Mouse (Mus musculus) midbrain, embryonic 14.5 days (tissue): ENCODE results near the gene Kidins220. TPM values are rescaled to one million over a fixed set of nuclear protein-coding genes. Genes with fewer than 3 reads are reported as not detected.

Experiments
- ATAC-seq: fragments of 200-750 bp; cut with Nextera tagmentation; 2 replicates; pipeline ENCODE4 v1.8.0; 2017; ENCODE audit warnings: moderate number of reproducible peaks, moderate library complexity; ENCODE audit not compliant: low FRiP score, low TSS enrichment
- DNase-seq: peaks from one replicate; pipeline ENCODE4 v3.0.0-alpha.2; 2015
- H3K27ac ChIP-seq: fragments of 300-500 bp; sonication (generic); replicated peaks from 2 replicates; pipeline ENCODE4 v1.5.1; 2014; ENCODE audit warnings: mild to moderate bottlenecking, low read depth, low read length, moderate library complexity
- H3K27me3 ChIP-seq: fragments of 300-500 bp; sonication (generic); 2 replicates; pipeline ENCODE4 v1.6.1; 2014; ENCODE audit warnings: low read length, control low read depth, mixed read lengths; ENCODE audit not compliant: control insufficient read depth, insufficient read depth
- H3K36me3 ChIP-seq: fragments of 300-500 bp; sonication (generic); 2 replicates; pipeline ENCODE4 v1.6.1; 2014; ENCODE audit warnings: low read length, control low read depth; ENCODE audit not compliant: control insufficient read depth, insufficient read depth
- H3K4me1 ChIP-seq: fragments of 300-500 bp; sonication (generic); 2 replicates; pipeline ENCODE4 v1.6.1; 2014; ENCODE audit warnings: mild to moderate bottlenecking, antibody characterized with exemption, low read length, control low read depth; ENCODE audit not compliant: control insufficient read depth, insufficient read depth
- H3K4me2 ChIP-seq: fragments of 300-500 bp; sonication (generic); 2 replicates; pipeline ENCODE4 v1.6.1; 2014; ENCODE audit warnings: mild to moderate bottlenecking, low read length, moderate library complexity
- H3K4me3 ChIP-seq: fragments of 300-500 bp; sonication (generic); replicated peaks from 2 replicates; pipeline ENCODE4 v1.5.1; 2014; ENCODE audit warnings: low read depth, low read length
- H3K9ac ChIP-seq: fragments of 300-500 bp; sonication (generic); replicated peaks from 2 replicates; pipeline ENCODE4 v1.6.1; 2014; ENCODE audit warnings: mild to moderate bottlenecking, low read length, moderate library complexity
- H3K9me3 ChIP-seq: fragments of 300-500 bp; sonication (generic); 2 replicates; pipeline ENCODE4 v1.6.1; 2016; ENCODE audit warnings: low read length, control low read depth, mixed read lengths; ENCODE audit not compliant: control insufficient read depth
- WGBS: fragments of 180-500 bp; shearing (Covaris S2); extraction: QIAGEN DNeasy Blood & Tissue Kit; methylation state at CpG from one replicate; pipeline ENCODE4 v1.1.7; 2014; 5-methylcytosine and 5-hydroxymethylcytosine counted together
- polyA plus RNA-seq: library from polyadenylated mRNA; unstranded; fragments of >200 nt; fragmentation: Nextera tagmentation; extraction: Ambion mirVana; gene quantifications from 2 replicates; pipeline ENCODE4 v1.2.1, GENCODE M21; 2014

The Kidins220 gene
- polyA plus RNA-seq, 1 experiment from 2014 or later: 188 TPM

DNA sequence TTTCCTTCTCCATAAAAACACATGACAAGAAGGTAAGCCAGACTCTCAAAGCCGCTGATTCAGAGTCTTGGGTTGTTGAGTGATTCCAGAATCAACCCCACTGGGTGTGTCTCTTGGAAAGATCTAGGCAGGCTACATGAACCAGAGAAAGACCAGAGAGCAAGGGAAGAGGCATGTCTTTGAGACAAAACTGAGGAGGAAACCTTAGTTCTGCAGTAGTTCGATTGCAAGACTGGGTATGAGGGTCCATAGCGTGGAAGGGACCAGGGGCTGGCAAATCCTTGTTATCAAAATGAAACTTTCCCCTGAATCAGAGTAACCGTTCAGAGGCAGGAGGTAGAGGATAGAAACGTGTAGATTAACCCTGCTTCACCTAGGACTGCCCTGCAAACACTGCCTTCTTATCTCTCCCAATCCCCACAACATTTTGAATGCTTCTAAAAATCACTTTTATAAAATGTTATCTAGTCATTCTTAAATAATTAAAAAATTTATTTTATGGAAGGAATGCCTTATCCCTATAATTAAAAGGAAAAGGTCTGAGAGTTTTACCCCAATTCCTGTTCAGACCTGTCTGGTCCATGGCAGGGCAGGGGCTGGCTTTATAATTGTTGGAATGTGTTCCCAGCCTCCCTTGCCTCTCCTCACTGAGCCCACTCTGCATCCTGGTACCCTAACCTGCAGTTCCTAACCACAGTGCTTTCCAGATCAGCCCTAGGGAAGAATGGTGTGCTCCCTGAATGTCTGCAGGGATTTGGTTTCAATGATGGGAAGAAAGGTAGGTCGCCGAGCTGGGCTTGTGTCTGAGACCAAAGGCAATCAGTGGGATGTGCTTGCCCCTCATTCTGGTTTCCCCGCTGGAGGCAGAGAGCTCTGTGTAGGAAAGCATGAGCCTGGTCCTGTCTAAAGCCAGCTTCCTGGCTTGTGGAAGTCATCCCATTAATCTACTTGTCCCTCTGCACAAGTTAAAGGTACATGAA lies 2.1 kb upstream of the Kidins220 start:
- Histone ChIP-seq H3K9me3 (no peaks in the 10 kb centered on the region; the same call in 1 of the 2 replicates), H3K27me3 (no peaks in the 10 kb centered on the region), H3K9ac (no peak overlapping the region), H3K4me2 (no peak overlapping the region), H3K36me3 (no peaks in the 10 kb centered on the region), H3K4me1 (peaks cover 12% of the 10 kb centered on the region), H3K4me3 (no peak overlapping the region), H3K27ac (no peak overlapping the region)
- WGBS: 77% methylated on average over 8 of the region's 8 CpGs
- no peak for ATAC-seq
- DNase-seq: no peak

DNA sequence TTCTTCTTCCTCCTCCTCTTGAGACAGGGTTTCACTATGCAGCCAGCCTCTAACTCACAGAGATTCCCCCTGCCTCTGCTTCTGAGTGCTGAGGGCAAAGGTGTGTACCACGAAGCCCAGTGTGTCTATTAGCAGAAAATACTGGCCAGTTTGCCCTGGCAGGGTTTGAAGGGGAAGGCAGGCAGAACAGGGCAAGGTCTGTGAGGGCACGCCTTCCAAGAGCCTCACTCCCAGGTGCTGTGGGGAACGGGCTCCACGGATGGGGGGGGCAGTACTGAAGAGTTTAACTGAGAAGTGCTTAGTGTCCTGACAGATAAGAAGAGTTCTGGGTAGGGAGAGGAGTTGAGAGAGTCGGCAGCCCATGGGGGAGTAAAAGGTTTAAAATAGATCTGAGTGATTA lies 1.1 kb upstream of the Kidins220 start:
- no peak overlapping the region for H3K4me3 ChIP-seq
- no peak overlapping the region for H3K9ac ChIP-seq
- H3K27me3 ChIP-seq: no peaks in the 10 kb centered on the region
- DNase-seq (no peak), ATAC-seq (no peak)
- H3K4me2 ChIP-seq: no peak overlapping the region
- WGBS: 77% methylated on average over 5 of the region's 5 CpGs
- peaks cover 12% of the 10 kb centered on the region for H3K4me1 ChIP-seq
- H3K27ac ChIP-seq: no peak overlapping the region
- no peaks in the 10 kb centered on the region for H3K36me3 ChIP-seq
- no peaks in the 10 kb centered on the region; the same call in 1 of the 2 replicates for H3K9me3 ChIP-seq

DNA sequence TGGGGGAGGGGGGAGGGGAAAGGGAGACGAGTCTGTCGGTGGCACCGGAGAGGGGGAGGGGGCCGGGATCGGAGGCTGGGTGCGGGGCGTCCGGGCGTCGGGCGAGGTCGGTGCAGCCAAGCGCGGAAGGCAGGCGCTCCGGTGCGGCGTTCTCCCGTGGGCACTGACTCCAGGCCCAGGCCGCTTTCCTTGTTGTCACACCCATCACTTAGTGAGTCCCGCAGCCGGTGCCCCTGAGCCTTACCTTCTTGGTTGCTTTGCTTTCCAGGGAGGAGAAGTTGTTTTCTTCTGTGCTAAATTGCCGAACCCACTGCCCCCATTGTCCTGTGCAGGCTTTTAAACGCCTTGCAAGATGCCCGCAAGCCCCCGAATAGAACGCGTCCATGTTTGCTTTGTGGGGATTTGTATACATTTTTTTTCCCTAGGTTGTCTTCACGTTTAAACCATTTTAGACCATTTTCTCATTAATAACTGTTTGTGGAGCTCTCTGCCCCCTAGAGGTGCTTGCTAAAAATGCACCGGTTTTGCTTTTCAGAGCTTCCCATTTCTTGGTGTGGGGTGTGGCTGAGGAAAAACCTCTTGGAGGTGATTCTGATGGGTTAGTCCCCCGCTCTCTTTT lies 499 bp downstream of the Kidins220 start:
- no peaks in the 10 kb centered on the region for H3K9me3 ChIP-seq
- DNase-seq (peak; percentile 93), ATAC-seq (peak; percentile 80)
- H3K4me3 ChIP-seq: peak overlapping the region; percentile 77
- peaks cover 12% of the 10 kb centered on the region for H3K4me1 ChIP-seq
- H3K27me3 ChIP-seq: no peaks in the 10 kb centered on the region
- WGBS: under 1% methylated on average over 29 of the region's 31 CpGs
- H3K27ac ChIP-seq: peak overlapping the region; percentile 94
- H3K9ac ChIP-seq: peak overlapping the region; percentile 83
- H3K36me3 ChIP-seq: no peaks in the 10 kb centered on the region
- H3K4me2 ChIP-seq: peak overlapping the region; percentile 57

DNA sequence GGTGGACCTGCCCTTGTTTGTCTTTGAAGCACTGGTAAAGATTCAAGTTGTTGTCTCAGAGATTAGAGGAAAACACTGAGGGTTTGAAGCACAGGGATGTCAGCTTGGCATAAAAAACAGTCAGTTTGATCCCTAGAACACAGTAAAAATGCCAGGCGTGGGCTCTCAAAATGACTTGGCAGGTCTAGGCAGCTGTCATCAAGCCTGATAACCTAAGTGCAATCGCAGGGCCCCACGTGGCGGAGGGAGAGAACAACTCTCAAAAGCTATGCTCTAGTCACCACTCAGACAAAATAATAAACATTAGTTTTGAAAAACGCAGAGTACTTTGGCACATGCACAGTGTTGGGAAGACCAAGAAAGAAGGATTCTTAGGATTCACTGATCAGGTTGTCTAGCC lies 10.5 kb downstream of the Kidins220 start:
- Histone ChIP-seq H3K4me3 (no peak overlapping the region), H3K9me3 (no peaks in the 10 kb centered on the region), H3K4me1 (no peaks in the 10 kb centered on the region), H3K27ac (no peak overlapping the region), H3K4me2 (no peak overlapping the region), H3K9ac (no peak overlapping the region), H3K36me3 (peaks cover 69% of the 10 kb centered on the region), H3K27me3 (no peaks in the 10 kb centered on the region)
- DNase-seq (no peak), ATAC-seq (no peak)
- WGBS: 88% methylated on average over 5 of the region's 5 CpGs

DNA sequence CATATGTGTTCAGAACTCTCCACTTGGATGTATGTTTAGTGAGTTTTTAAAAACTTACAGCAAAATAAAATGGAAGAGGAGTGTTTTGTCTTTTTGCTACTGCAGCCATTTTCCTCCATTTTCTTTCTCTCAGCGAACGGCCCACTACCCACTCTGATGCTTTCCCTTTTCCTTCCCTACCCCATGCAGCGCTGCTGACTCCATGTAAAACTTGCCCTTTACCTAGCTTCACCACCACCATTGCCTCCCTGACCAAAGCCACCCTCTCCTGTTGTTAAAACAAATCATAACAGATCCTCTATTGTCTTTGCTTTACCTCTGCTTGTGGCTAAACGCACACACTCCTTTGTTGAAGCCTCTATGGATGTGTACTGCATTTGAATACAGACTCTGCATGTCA lies 20.6 kb downstream of the Kidins220 start:
- no peaks in the 10 kb centered on the region for H3K4me1 ChIP-seq
- ATAC-seq (no peak), DNase-seq (no peak)
- H3K4me3 ChIP-seq: no peak overlapping the region
- WGBS: 90% methylated on average over 4 of the region's 4 CpGs
- peaks cover 98% of the 10 kb centered on the region for H3K36me3 ChIP-seq
- no peaks in the 10 kb centered on the region for H3K9me3 ChIP-seq
- H3K27ac ChIP-seq: no peak overlapping the region
- H3K9ac ChIP-seq: no peak overlapping the region
- H3K4me2 ChIP-seq: no peak overlapping the region
- no peaks in the 10 kb centered on the region for H3K27me3 ChIP-seq

DNA sequence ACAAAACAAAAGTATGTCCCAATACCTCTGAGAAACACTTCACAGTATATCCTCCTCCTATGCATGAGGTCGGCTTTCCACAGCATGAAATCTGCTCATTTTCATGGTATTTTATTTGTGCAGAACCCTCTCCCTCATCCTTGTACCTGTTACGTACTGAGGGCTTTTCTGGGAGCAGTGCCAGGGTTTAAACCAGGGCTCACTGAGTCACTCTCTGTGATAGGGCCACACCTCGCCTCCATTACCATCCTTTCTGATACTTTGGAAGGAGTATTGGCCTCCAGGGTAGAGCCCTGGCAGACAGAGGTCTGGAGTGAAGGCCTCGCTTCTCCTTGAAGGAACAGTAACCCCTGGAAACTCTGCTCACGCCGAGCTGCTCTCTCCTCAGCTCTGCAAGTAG lies 30.6 kb downstream of the Kidins220 start:
- H3K4me1 ChIP-seq: no peaks in the 10 kb centered on the region

DNA sequence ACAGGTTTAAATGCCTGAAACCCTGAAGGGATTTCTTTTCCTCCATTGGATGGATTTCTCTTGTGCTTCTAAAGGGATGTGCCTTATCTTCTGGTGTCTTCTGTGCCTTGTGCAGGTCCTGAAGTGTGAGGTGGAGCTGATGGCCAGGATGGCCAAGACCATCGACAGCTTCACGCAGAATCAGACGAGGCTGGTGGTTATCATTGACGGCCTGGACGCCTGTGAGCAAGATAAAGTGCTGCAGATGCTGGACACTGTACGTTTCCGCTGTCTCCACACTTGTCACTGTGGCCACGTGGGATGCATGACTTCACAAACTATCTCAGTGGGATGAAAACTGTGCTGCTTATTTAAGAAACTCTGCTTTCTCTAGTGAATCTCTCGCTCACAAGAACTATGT lies 35.2 kb downstream of the Kidins220 start:
- Histone ChIP-seq H3K9me3 (no peaks in the 10 kb centered on the region), H3K27ac (no peak overlapping the region), H3K4me2 (no peak overlapping the region), H3K9ac (no peak overlapping the region), H3K36me3 (peaks cover 94% of the 10 kb centered on the region), H3K4me1 (no peaks in the 10 kb centered on the region), H3K4me3 (no peak overlapping the region), H3K27me3 (no peaks in the 10 kb centered on the region)
- WGBS: 91% methylated on average over 9 of the region's 9 CpGs
- DNase-seq (no peak), ATAC-seq (no peak)

More for the DNA sequence above, 30.6 kb downstream of the Kidins220 start:
- whole genome bisulfite sequencing: 88% methylated on average over 6 of the region's 6 CpGs
- DNase-seq (no peak), ATAC-seq (no peak)
- Histone ChIP-seq H3K9me3 (no peaks in the 10 kb centered on the region), H3K4me2 (no peak overlapping the region), H3K4me3 (no peak overlapping the region), H3K27ac (no peak overlapping the region), H3K27me3 (no peaks in the 10 kb centered on the region), H3K9ac (no peak overlapping the region), H3K36me3 (peaks cover 90% of the 10 kb centered on the region)

DNA sequence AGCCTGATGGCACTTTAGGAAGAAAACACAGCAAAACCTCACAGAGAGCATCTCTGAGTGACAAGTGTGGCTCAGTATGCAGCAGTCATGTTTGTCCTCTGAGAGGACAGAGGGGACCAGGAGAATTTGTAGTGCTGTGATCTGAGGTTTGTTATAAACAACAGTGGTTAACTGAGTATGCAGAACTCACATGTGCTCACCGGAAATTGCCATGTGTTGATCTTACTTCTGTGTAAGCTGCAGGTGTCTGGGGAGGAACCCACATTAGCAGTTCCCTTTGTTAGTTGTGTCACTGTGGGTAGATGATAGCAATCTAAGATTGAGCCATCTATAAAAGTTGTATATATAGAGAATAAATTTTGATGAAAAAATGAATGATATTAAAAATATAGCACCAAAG lies 35.7 kb downstream of the Kidins220 start:
- Histone ChIP-seq H3K4me3 (no peak overlapping the region), H3K36me3 (peaks cover 94% of the 10 kb centered on the region), H3K4me2 (no peak overlapping the region), H3K9me3 (no peaks in the 10 kb centered on the region), H3K9ac (no peak overlapping the region), H3K27ac (no peak overlapping the region), H3K4me1 (no peaks in the 10 kb centered on the region), H3K27me3 (no peaks in the 10 kb centered on the region)
- ATAC-seq (no peak), DNase-seq (no peak)
- 88% methylated on average over 1 of the region's 1 CpGs for WGBS
